Mouse (Mus musculus) gastrocnemius, adult 18-20 months (tissue): ENCODE data around the gene Gspt1. TPM values are rescaled to one million over a fixed set of nuclear protein-coding genes. Genes with fewer than 3 reads are reported as not detected.
"Not testable (repeated sequence)": the region's sequence is repeated elsewhere in the genome, so short reads cannot be mapped to it uniquely, and the experiment has no call there.

Experiments
- DNase-seq: peaks from one replicate; pipeline ENCODE4 v3.0.0; 2021; ENCODE audit warnings: low spot score
- long read RNA-seq, 2 experiments: library from polyadenylated mRNA; stranded (forward); transcript quantifications; one replicate each; pipeline ENCODE4 v2.0.0; 2021
- total RNA-seq, 2 experiments: library from RNA; stranded (reverse); gene quantifications; 2 replicates each; pipeline ENCODE4 v1.2.3; 2021

Gspt1 gene
- total RNA-seq = 10 to 100 TPM; 60.7 to 60.8 TPM
- long read RNA-seq, experiment 1, transcript Gspt1-201 (15 exons, 2,898 nt) = minor isoform, 24 of 51 reads
- long read RNA-seq, experiment 1, transcript Gspt1-205 (15 exons, 3,716 nt) = major isoform, 25 of 51 reads
- long read RNA-seq, experiment 1, partial matches to known transcripts = 0 of 51 reads
- long read RNA-seq, experiment 1, other reads (novel, unspliced or antisense) = 1 of 51 reads
- long read RNA-seq, experiment 2, transcript Gspt1-205 (15 exons, 3,716 nt) = major isoform, 21 of 45 reads
- long read RNA-seq, experiment 2, transcript Gspt1-201 (15 exons, 2,898 nt) = minor isoform, 20 of 45 reads
- long read RNA-seq, experiment 2, partial matches to known transcripts = 2 of 45 reads
- long read RNA-seq, experiment 2, other reads (novel, unspliced or antisense) = 2 of 45 reads

- peak; percentile 99 for DNase-seq
Observed at GRCm38 (mm10) chr16:11253898-11254722, at the start of gene Gspt1. TSS of gene Gspt1 (minus strand) at chr16:11254325.

GRCm38 (mm10) chr16:11303741-11304140, 49.6 kb upstream of the Gspt1 start:
- DNase-seq = no peak

GRCm38 (mm10) chr16:11297700-11298099, 43.6 kb upstream of the Gspt1 start:
- not testable (repeated sequence) for DNase-seq

GRCm38 (mm10) chr16:11295583-11295982, 41.5 kb upstream of the Gspt1 start:
- not testable (repeated sequence) for DNase-seq

- not testable (repeated sequence) for DNase-seq
Observed at GRCm38 (mm10) chr16:11288873-11289272, 34.7 kb upstream of the Gspt1 start.

GRCm38 (mm10) chr16:11285949-11286348, 31.8 kb upstream of the Gspt1 start:
- DNase-seq = no peak

- no peak for DNase-seq
Observed at GRCm38 (mm10) chr16:11284881-11285280, 30.8 kb upstream of the Gspt1 start.

- no peak for DNase-seq
Observed at GRCm38 (mm10) chr16:11282655-11283232, 28.6 kb upstream of the Gspt1 start.

GRCm38 (mm10) chr16:11278778-11279177, 24.7 kb upstream of the Gspt1 start:
- no peak for DNase-seq

- no peak for DNase-seq
Observed at GRCm38 (mm10) chr16:11276888-11277287, 22.8 kb upstream of the Gspt1 start.

GRCm38 (mm10) chr16:11271073-11271472, 16.9 kb upstream of the Gspt1 start:
- no peak for DNase-seq

GRCm38 (mm10) chr16:11270642-11271041, 16.5 kb upstream of the Gspt1 start:
- DNase-seq = no peak

- DNase-seq = no peak
Observed at GRCm38 (mm10) chr16:11269808-11270207, 15.7 kb upstream of the Gspt1 start.

GRCm38 (mm10) chr16:11266556-11266955, 12.4 kb upstream of the Gspt1 start:
- no peak for DNase-seq

- no peak for DNase-seq
Observed at GRCm38 (mm10) chr16:11263266-11263665, 9.1 kb upstream of the Gspt1 start.

- DNase-seq = peak; percentile 2
Observed at GRCm38 (mm10) chr16:11254723-11255164, 619 bp upstream of the Gspt1 start.

GRCm38 (mm10) chr16:11253065-11253831, 877 bp downstream of the Gspt1 start:
- DNase-seq = peak; percentile 23

- no peak for DNase-seq
Observed at GRCm38 (mm10) chr16:11247791-11248190, 6.3 kb downstream of the Gspt1 start.

- no peak for DNase-seq
Observed at GRCm38 (mm10) chr16:11245767-11246166, 8.4 kb downstream of the Gspt1 start.

GRCm38 (mm10) chr16:11242401-11242800, 11.7 kb downstream of the Gspt1 start:
- no peak for DNase-seq

GRCm38 (mm10) chr16:11217801-11218200, 36.3 kb downstream of the Gspt1 start:
- DNase-seq = no peak
